Mouse (Mus musculus): ENCODE results near the gene Ccs.
"Not testable (repeated sequence)": the region's sequence is repeated elsewhere in the genome, so short reads cannot be mapped to it uniquely, and the experiment has no call there.

GRCm38 (mm10) chr19:4874613-4875012 lies 35.5 kb upstream of the Ccs start:
- TF ChIP-seq POLR2A (IDR thresholded peaks at IDR 0.05; ENCODE audit: borderline replicate concordance, low read depth, low read length); CTCF (IDR thresholded peaks at IDR 0.05; ENCODE audit: low read depth, low read length): not testable (repeated sequence)

Data from bone marrow macrophage, adult 2 months (primary cell).